Mouse (Mus musculus) liver, postnatal 0 days (tissue): ENCODE data around the gene Foxc1. TPM values are rescaled to one million over a fixed set of nuclear protein-coding genes. Genes with fewer than 3 reads are reported as not detected.

Source experiments
- ATAC-seq: fragments of 200-750 bp; cut with Nextera tagmentation; 2 replicates; pipeline ENCODE4 v1.8.0; 2017; ENCODE audit warnings: mild to moderate bottlenecking, moderate library complexity
- DNase-seq: peaks from one replicate; pipeline ENCODE4 v3.0.0-alpha.2; 2016
- H3K27ac ChIP-seq: fragments of 300-500 bp; sonication (generic); 2 replicates; pipeline ENCODE4 v1.5.1; 2014; ENCODE audit warnings: antibody characterized with exemption, moderate library complexity, mild to moderate bottlenecking, low read depth
- H3K27me3 ChIP-seq: fragments of 300-500 bp; sonication (generic); 2 replicates; pipeline ENCODE4 v1.6.1; 2014; ENCODE audit warnings: low read length, control low read depth, mixed read lengths; ENCODE audit not compliant: insufficient read depth
- H3K36me3 ChIP-seq: fragments of 300-500 bp; sonication (generic); replicated peaks from 2 replicates; pipeline ENCODE4 v1.6.1; 2014; ENCODE audit warnings: mild to moderate bottlenecking, control low read depth, low read length, moderate library complexity, mixed read lengths; ENCODE audit not compliant: insufficient read depth
- H3K4me1 ChIP-seq: fragments of 300-500 bp; sonication (generic); 2 replicates; pipeline ENCODE4 v1.6.1; 2014; ENCODE audit warnings: antibody characterized with exemption, mild to moderate bottlenecking, control low read depth; ENCODE audit not compliant: insufficient read depth
- H3K4me2 ChIP-seq: fragments of 300-500 bp; sonication (generic); 2 replicates; pipeline ENCODE4 v1.6.1; 2014; ENCODE audit warnings: low read depth, mild to moderate bottlenecking, low read length, moderate library complexity, mixed read lengths
- H3K4me3 ChIP-seq: fragments of 300-500 bp; sonication (generic); 2 replicates; pipeline ENCODE4 v1.5.1; 2014; ENCODE audit warnings: low read depth, low read length
- H3K9ac ChIP-seq: fragments of 300-500 bp; sonication (generic); replicated peaks from 2 replicates; pipeline ENCODE4 v1.6.1; 2014; ENCODE audit warnings: mild to moderate bottlenecking, moderate library complexity
- H3K9me3 ChIP-seq: fragments of 300-500 bp; sonication (generic); 2 replicates; pipeline ENCODE4 v1.6.1; 2016; ENCODE audit warnings: mild to moderate bottlenecking, control low read depth, low read length, mixed read lengths
- CTCF ChIP-seq: sonication (generic); IDR thresholded peaks from 2 replicates; pipeline ENCODE4 v1.5.1; 2016; ENCODE audit warnings: antibody characterized with exemption, low read depth
- EP300 ChIP-seq: IDR thresholded peaks from 2 replicates; pipeline ENCODE4 v1.6.1; 2016; ENCODE audit warnings: antibody characterized with exemption, low read depth, mild to moderate bottlenecking
- WGBS: fragments of 180-500 bp; shearing (Covaris S2); extraction: QIAGEN DNeasy Blood & Tissue Kit; methylation state at CpG from one replicate; pipeline ENCODE4 v1.1.7; 2014; ENCODE audit not compliant: insufficient replicate concordance; 5-methylcytosine and 5-hydroxymethylcytosine counted together
- polyA plus RNA-seq: library from polyadenylated mRNA; unstranded; fragments of >200 nt; fragmentation: Nextera tagmentation; extraction: Ambion mirVana; gene quantifications from 2 replicates; pipeline ENCODE4 v1.2.1, GENCODE M21; 2015

Foxc1 gene
- polyA plus RNA-seq, 1 experiment from 2014 or later = not detected

DNA sequence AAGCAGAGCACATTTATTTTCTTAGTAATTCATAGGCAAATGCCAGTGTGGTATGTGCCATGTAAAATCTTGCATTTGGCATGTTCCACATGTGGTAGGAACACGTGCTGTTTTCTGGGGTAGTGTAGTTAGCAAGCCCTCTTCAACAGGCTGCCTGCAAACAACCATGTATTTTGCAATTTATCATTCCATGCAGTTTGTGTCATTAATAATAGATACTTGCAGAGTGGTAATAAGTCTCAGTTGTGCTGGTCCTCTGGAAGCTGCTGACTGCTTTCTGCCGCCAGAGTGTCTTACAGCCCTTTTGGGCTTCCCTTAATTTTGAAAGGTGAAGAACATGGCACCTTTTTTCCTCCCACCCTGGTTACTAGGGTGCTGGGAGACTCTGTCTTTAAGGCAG lies 6.3 kb downstream of the Foxc1 start:
- DNase-seq (no peak), ATAC-seq (no peak)
- TF ChIP-seq EP300 = no peak
- no peak for TF ChIP-seq CTCF
- no peak overlapping the region for H3K4me2 ChIP-seq
- peaks cover 72% of the 10 kb centered on the region for H3K27me3 ChIP-seq
- 70% methylated on average over 2 of the region's 2 CpGs for WGBS
- no peaks in the 10 kb centered on the region for H3K36me3 ChIP-seq
- peaks cover 10% of the 10 kb centered on the region; the same call in 1 of the 2 replicates for H3K4me1 ChIP-seq
- no peak overlapping the region for H3K4me3 ChIP-seq
- no peak overlapping the region for H3K27ac ChIP-seq
- H3K9ac ChIP-seq = no peak overlapping the region
- no peaks in the 10 kb centered on the region for H3K9me3 ChIP-seq

DNA sequence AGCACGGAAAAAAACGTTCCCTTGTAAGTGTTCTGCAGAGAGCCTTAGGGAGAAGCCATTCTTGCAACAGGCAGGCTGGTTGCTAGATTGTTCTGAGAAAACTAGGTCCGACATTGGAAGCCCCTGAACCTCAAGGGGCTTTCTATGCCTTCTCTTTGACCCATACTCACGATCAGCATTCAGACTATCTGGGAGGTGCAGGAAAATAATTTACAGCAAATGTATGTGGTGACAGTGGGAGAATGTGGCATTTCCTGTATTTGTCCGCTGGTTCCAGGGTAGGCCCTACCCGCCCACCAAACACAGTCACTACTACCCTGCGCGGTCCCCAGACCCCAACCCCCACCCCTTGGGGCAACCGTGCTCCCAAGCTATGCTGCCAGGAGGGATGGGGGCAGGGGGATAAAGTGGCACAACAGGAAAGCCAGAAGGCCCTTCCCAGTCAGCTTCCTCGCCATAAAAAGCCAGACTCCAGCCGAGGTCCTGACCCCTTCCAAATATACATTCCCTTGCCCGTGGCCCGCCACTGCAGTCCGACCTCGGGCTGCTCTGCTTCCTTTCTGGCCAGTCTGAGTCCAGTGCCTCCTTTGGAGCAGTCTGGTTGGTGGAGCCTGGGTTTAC lies 9.1 kb downstream of the Foxc1 start:
- WGBS = 48% methylated on average over 14 of the region's 15 CpGs
- Histone ChIP-seq H3K27ac (no peak overlapping the region), H3K9me3 (no peaks in the 10 kb centered on the region), H3K27me3 (peaks cover 48% of the 10 kb centered on the region), H3K36me3 (no peaks in the 10 kb centered on the region), H3K9ac (no peak overlapping the region), H3K4me1 (no peaks in the 10 kb centered on the region), H3K4me2 (no peak overlapping the region), H3K4me3 (no peak overlapping the region)
- no peak for ATAC-seq
- TF ChIP-seq EP300 (no peak), CTCF (no peak)
- DNase-seq = no peak

GRCm38 (mm10) chr13:31818337-31818736 lies 11.9 kb downstream of the Foxc1 start:
- Histone ChIP-seq H3K4me2 (no peak overlapping the region), H3K4me3 (no peak overlapping the region), H3K27me3 (peaks cover 21% of the 10 kb centered on the region), H3K4me1 (0 out of 2 replicates have a peak, but pooled peaks cover 4% of the 10 kb centered on the region), H3K9ac (no peak overlapping the region), H3K9me3 (no peaks in the 10 kb centered on the region), H3K27ac (no peak overlapping the region), H3K36me3 (no peaks in the 10 kb centered on the region)
- 70% methylated on average over 7 of the region's 7 CpGs for WGBS
- DNase-seq = no peak
- ATAC-seq = no peak
- TF ChIP-seq EP300 = no peak
- TF ChIP-seq CTCF = no peak

DNA sequence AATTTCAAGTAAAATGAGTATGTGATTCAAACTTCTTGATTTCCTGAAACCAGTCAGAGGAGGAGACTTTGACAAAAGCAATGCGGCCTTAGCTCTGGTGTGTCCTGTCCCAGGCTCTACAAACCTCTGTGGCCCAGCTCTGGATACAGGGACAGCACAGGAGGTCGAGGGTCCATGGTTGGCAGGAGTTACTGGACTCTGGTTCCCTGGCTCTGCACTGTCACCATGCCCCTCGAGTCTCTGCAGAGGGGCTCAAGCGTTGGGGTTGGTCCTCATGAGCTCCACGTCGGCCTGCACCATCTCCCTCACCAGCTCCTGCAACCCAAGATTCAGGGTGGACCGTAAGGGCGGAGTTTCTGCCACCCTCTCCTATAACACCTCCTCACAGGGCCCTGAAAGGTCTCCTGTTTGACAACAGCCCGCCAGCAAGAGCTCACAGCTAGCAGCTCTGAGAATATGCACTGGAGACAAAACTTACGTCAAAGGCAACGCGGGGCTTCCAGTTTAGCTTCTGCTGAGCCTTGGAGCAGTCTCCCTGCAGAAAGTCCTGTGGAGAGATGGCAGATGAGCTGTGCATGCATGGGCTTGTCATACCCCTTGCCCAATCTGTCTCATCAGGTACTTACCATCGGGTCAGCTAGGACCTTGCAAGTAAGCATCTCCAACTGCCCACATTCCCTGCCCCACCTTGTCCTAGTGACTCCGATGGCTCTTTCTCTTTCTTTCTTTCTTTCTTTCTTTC lies 13.4 kb downstream of the Foxc1 start:
- no peaks in the 10 kb centered on the region for H3K36me3 ChIP-seq
- no peaks in the 10 kb centered on the region for H3K9me3 ChIP-seq
- no peak overlapping the region for H3K4me3 ChIP-seq
- TF ChIP-seq EP300 (no peak), CTCF (no peak)
- H3K27me3 ChIP-seq = peaks cover 7% of the 10 kb centered on the region; the same call in 1 of the 2 replicates
- 61% methylated on average over 14 of the region's 14 CpGs for WGBS
- DNase-seq (no peak), ATAC-seq (no peak)
- no peak overlapping the region for H3K27ac ChIP-seq
- 0 out of 2 replicates have a peak, but pooled peaks cover 4% of the 10 kb centered on the region for H3K4me1 ChIP-seq
- no peak overlapping the region for H3K4me2 ChIP-seq
- no peak overlapping the region for H3K9ac ChIP-seq

GRCm38 (mm10) chr13:31820587-31821017 lies 14.2 kb downstream of the Foxc1 start:
- Histone ChIP-seq H3K27ac (no peak overlapping the region), H3K4me2 (peak overlapping the region; percentile 71), H3K27me3 (peaks cover 2% of the 10 kb centered on the region; the same call in 1 of the 2 replicates), H3K9ac (peak overlapping the region; percentile 58; the same call in 1 of the 2 replicates), H3K4me3 (peak overlapping the region; percentile 24; the same call in 1 of the 2 replicates), H3K9me3 (no peaks in the 10 kb centered on the region), H3K4me1 (0 out of 2 replicates have a peak, but pooled peaks cover 4% of the 10 kb centered on the region), H3K36me3 (no peaks in the 10 kb centered on the region)
- 14% methylated on average over 16 of the region's 16 CpGs for WGBS
- no peak for TF ChIP-seq EP300
- TF ChIP-seq CTCF = no peak
- peak; percentile 71 for DNase-seq
- ATAC-seq = peak; percentile 89

DNA sequence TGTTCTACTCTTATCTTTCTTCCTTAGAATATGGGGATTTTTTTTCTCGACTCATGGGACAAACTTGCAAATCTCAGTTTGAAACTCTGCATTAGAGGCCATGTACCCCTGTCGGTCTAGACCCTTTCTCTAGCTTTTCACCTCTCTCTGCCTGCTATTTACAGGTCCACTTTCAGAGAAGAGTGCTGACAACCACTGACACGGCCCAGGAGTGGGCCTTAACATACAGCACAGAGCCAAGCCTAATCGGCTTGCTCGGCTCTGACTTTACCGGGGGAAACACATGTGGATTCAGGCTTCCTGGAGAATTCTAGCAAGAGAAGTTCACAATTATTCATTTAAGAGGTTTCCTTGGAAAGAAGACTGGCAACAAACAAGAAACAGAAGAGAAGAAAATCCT lies 14.6 kb downstream of the Foxc1 start:
- Histone ChIP-seq H3K27me3 (no peaks in the 10 kb centered on the region), H3K4me3 (peak overlapping the region; percentile 24; the same call in 1 of the 2 replicates), H3K4me1 (0 out of 2 replicates have a peak, but pooled peaks cover 4% of the 10 kb centered on the region)

More for the DNA sequence above, 14.6 kb downstream of the Foxc1 start:
- DNase-seq = no peak
- peak overlapping the region; percentile 71 for H3K4me2 ChIP-seq
- H3K9ac ChIP-seq = 0 out of 2 replicates have a peak overlapping the region, but pooled peaks have one; percentile 58
- no peaks in the 10 kb centered on the region for H3K36me3 ChIP-seq
- H3K9me3 ChIP-seq = no peaks in the 10 kb centered on the region
- WGBS = 34% methylated on average over 6 of the region's 6 CpGs
- ATAC-seq = peak; percentile 10; the same call in 1 of the 2 replicates
- TF ChIP-seq EP300 (no peak), CTCF (no peak)
- no peak overlapping the region for H3K27ac ChIP-seq
